Mouse (Mus musculus) cerebellum, postnatal 36 days (tissue): ENCODE measurements at regions not wholly inside any gene's neighbourhood (a gene's known extent, or its start where the extent isn't known, plus 50 kb on each side); places are given as distances from the start of the nearest gene placed in this dataset.

Source experiments
- DNase-seq, 2 experiments: peaks; one replicate each; pipeline ENCODE4 v3.0.0; 2021 to 2022; ENCODE audit warnings: mixed read lengths in 2 of 2

DNA sequence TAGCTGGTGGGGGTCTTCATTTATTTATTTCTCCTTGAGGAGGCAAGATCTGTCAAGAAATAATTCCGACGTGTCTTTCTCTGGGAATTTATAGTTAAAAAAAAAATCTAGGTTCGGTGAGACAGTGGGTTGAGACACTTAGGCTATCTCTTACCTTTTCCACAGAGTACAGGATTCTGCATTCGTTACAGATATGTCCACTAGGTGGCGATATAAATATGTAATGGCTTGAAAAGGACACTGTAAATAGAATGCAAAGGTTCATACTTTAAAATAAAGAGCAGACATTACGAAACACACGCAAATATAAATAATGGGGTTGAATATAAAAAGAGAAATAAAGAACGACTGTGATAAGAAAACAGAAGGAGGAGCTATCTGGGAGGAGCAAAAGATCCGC, 517.5 kb downstream of the Cps1 start:
- peak in 1 of 2 experiments; percentile 5 for DNase-seq

DNA sequence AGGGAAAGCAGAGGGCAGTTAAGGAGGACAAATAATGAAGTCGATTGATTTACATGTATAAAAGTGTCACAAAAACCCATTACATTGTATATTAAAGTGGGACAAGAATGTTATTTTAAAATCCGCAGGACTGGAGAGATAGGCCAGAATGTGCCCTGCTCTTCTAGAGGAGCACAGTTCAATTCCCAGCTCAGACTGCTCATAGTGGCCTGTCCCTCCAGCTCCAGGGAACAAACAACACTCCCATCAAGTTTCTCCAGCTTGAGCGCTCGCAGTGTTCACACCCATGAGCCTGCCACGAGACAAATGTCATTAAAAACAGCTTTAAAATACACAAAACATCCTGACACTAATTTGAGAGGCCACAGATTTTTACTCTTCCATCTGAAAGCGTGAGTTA, 517.9 kb downstream of the Cps1 start:
- no peak for DNase-seq

DNA sequence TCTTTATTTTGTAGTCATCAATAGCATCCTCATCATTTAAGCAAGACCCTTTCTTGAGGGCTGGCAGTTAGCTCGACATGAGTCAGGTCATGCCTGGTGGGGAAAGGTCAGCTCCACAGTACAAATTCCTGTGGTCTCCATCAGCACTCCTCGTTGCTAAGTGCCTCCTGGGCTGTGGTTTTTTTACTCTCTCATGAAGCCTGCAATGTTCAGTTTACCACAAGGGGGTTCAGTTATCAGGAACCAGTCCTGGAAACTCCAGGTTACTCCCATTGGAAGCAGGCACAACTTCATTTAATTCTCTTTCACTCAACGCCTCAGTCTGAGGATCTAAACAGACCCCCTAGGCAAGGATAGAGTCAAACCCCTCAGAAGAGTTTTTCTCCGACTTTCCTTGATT, 520.8 kb downstream of the Cps1 start:
- no peak for DNase-seq
